Mouse (Mus musculus) urinary bladder, adult 18-20 months (tissue): ENCODE data around the gene Cdk7.
"Not testable (repeated sequence)": the region's sequence is repeated elsewhere in the genome, so short reads cannot be mapped to it uniquely, and the experiment has no call there.

Experiments
- DNase-seq, 2 experiments: peaks; one replicate each; pipeline ENCODE4 v3.0.0; 2022; ENCODE audit warnings: low spot score in 2 of 2, mixed read lengths in 2 of 2

Gene Cdk7

DNA sequence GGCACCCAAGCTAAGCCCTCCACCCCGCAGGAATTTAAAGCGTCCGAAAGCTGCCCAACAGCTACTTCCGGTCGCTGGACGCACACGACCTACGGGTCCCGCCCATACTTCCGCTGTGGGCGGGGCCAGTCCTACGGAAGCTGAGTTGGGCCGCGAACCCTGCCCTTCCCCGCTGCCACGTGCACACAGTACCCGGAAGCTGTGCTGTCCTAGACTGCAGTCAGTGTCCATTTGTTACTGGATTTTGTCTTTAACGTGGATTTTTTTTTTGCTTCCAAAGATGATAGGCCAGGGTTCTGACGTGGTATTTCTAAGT lies at the start of gene Cdk7:
TSS of gene Cdk7 (minus strand) at position 79 of the 316 bp plus-strand sequence.
- peak; percentile 86 to 89 for DNase-seq

DNA sequence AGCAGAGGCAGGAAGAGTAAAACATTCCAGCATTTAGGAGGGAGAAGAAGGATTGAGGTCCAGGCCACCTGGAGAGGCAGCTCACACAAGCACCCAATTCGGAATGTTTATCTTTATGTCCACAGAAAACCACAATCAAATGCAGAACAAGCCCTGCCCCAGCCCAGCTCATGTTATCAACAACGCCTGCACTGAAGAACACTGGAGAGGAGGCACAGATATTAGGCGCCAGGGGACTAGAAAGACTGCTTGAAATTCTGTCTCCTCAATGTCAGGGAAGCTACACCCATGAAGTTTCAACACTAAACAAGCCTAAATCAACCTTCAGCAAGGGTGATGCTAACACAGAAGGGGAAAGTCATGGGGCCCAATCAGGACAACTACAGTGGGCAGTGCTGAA lies 46.8 kb upstream of the Cdk7 start:
- DNase-seq = no peak

DNA sequence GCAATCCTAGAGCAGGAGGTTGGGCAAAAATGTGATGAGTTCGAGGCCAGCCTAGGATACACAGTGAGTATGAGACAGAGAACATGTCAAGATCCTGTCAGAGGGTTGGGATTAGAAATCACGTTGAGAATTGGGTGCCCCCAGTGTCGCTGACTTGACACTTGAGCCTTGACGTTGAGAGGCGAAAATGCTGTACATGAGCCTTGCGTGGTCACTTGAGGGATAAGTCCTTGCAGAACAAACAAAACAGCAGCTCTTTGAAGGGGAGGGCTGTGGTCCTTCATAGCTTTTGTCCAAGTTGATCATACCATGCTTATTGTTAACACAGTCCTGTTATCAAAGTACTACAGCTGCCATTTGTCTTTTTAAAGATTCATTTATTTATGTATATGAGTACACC lies 46.0 kb upstream of the Cdk7 start:
- DNase-seq = no peak

DNA sequence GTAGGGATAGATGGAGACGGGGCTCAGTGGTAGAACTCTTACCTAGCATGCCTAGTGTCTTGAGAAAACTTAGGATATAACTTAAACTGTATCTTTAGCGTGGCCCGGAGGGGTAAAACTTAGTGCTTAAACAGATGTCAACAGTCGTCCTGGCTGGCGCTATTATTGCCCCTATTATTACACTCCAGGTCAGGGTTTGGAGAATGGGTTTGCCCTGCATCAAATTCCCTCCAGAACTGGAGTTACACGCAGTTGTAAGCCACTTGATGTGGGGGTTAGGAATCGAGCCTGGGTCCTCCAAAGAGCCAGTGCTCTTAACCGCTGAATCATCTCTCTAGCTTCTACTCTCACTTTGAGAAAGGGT lies 45.3 kb upstream of the Cdk7 start:
- DNase-seq = no peak

DNA sequence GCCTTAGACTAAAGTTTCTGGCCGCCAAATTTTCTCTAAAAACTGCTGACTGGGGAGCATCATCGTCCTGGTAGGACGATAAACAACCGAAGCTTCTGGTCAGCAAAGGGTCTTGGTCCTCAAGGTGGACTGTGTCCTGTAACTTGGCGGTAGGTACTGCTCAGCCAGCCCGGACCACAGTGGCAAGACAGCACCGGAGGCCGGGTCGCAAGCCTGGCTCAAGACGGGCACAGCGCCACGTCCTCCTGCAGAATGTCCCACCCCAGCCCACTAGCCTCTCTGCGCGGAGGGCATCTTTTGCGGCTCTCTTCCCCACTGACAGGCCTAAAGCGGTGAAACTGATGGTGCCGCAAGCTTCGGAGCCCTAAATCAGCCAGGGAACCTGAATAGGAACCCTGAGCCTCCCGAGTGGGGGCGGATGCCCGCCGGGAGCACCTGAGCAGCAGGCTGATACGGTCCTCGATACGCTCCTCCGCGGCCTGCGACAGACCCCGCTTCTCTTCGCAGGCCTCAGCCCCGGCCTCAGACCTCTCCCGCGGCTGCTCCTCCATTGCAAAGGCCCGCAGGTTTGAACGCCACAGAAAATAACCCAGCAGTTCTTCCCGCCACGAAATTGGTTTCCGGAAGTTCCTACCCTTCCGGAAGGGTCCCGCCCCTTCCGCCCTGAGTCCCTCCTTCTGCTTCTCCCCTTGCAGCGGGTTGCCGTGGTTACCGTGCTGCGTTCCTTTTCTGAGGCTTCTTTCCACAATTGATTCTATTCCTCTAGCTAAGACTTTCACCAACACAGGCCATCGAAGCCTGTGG lies 44.7 kb upstream of the Cdk7 start, which contains the start of gene Cenph:
TSS of gene Cenph (minus strand) at position 648 of the 804 bp plus-strand sequence.
- peak; percentile 65 to 68 for DNase-seq

DNA sequence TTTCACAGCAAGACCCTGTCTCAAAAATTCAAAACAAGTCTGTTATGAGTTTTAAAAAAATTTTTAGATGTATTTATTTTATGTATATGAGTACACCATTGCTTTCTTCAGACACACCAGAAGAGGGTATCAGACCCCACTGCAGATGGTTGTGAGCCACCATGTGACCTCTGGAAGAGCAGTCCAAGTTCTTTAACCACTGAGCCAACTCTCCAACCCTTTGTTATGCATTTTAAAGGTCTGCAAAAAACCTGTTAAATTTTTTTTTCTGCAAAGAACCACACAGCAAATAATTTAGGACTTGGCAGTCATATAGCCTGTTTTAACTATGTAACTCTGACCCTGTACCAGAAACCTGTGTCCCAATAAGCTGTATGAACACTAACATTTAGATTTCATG lies 44.0 kb upstream of the Cdk7 start:
- no peak for DNase-seq

DNA sequence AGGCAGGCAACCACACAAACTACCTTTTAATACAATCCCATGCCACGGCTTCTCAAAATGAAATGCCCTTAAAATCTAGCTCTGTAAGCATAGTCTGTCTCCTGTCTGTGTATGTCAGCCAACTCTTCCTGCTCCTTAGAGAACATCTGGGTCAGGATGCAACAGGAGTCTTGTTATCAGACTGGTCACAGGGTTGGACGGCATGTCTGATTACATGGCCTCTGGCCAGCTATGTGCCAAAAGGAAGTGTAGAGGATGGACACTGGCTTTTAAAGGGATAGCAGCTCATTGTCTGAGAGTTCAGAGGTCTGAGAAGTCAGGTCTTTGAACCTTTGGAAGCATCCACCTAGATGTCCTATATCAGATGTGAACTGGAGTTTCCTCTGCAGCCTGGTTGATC lies 24.6 kb upstream of the Cdk7 start:
- no peak for DNase-seq

DNA sequence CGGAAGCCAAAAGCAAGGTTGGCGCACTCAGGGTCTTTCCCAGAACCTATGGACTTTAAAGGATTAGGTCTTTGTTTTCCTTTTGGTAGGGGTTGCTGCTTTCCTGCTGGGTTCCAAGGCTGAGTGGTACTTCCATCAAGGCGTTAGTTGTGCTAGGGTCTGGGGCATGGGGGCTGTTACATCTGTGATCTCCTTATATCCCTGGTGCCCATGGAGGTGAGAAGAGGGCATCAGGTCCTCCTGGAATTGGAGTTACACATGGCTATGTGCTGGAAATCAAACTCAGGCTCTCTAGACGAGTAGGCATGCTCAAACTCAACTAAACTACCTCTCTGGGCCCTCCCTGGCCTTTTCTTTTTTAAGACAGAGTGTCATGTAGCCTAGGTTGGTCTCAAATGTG lies 23.4 kb upstream of the Cdk7 start:
- DNase-seq = no peak

DNA sequence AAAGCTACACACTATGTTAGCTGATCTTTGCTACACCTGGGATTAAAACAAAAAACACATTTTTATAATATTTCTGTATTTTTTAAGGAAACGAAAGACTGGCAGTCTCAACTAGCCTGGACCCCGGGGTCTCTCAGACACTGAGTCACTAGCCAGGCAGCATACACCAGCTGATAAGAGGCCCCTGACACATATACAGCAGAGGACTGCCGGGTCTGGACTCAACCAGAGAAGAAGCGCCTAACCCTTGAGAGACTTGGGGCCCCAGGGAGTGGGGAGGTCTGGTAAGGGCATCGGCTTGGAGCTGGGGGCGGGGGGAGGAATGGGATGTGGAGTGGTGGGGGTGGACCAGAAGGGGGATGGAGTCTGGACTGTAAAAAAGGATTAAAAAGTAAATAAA lies 22.3 kb upstream of the Cdk7 start:
- no peak for DNase-seq

DNA sequence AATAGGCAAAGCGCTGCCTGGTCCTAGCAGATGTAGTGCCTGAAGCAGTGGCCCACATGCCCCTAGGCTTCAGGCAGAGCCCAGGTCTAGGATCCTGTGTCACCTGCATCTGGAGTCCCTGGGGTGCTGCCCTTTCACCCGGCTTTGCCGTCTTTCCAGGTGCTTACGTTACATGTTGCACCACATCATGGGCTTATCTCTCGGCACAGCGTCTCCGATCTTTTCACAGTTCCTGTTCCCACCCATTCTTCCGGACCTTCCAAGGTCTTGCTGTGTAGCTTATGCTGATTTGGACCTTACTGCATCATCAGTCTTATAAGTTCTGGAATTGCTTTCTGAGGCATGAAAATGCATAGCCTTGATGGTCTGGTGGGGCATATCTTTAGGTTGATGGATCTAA lies 21.8 kb upstream of the Cdk7 start:
- DNase-seq = no peak

DNA sequence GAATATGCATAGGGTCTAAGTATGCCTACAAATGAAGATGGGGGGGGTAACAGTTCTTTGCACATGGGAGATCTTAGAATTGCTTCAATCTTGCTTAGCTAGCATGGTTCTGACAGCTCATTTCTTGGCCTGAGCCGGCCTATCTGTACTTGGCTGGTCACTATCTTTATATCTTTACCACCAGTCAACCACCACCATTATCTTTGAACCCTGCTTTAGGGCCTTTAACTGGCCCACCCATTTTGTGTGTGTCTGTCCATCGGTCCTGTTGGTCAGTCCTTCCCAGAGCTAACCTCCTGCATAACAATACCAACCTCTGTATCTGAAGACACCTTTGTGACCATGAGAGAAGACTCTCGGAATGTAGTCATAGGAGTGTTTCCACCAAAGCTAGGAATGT lies 20.7 kb upstream of the Cdk7 start:
- DNase-seq = no peak

DNA sequence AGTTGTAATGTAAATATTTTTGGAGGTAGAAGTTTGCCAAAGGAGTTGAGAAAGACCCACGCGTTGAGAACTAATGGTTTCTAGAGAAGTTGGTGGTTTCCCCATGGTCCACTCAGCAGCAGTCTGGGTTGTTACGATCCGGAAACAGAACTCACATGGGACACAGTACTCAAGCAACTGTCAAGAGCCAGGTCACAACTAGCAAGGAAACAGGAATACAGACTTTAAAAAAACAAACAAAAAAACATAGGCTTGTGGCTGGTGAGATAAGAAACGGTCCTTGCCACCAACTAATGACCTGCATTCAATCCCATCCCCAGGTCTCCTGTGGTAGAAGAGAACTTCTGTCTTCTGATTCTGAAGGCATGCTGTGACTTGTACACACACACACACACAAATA lies 20.1 kb upstream of the Cdk7 start:
- no peak for DNase-seq

DNA sequence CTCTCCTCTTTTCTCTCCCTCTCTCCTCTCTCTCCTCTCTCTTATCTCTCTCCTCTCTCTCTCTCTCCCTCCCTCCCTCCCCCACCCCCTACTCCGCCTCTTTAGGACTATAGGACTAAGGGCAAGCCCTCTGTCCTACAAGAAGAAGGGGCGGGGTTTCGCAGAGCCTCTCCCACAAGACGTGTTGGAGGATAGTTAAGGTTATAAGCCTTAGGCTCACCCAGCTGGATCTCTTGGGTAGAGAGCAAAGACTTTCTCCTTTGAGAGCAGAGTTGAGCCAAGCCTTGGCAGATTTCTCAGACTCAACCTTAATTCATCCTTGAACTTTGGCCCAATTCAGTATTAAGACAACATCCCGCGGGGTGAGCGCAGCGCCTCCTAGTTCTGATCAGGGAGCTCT lies 17.9 kb upstream of the Cdk7 start:
- no peak for DNase-seq

DNA sequence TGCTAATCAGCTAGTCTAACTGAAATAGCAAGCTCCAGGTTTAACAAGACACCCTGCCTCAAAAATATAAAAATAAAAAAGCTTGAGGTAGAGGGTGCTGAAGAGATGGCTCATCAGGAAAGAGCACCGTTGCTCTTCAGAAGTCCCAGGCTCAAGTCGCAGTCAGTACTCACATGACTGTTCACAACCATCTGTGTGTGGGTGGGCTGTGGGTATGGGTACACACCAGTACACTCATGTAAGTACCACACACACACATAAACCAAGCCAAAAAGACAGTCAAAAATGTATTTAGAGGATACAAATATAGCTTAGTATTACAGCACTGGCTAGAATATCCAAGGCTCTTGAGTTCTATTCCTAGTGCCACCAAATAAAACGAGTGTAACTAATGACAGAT lies 15.4 kb upstream of the Cdk7 start:
- no peak for DNase-seq

DNA sequence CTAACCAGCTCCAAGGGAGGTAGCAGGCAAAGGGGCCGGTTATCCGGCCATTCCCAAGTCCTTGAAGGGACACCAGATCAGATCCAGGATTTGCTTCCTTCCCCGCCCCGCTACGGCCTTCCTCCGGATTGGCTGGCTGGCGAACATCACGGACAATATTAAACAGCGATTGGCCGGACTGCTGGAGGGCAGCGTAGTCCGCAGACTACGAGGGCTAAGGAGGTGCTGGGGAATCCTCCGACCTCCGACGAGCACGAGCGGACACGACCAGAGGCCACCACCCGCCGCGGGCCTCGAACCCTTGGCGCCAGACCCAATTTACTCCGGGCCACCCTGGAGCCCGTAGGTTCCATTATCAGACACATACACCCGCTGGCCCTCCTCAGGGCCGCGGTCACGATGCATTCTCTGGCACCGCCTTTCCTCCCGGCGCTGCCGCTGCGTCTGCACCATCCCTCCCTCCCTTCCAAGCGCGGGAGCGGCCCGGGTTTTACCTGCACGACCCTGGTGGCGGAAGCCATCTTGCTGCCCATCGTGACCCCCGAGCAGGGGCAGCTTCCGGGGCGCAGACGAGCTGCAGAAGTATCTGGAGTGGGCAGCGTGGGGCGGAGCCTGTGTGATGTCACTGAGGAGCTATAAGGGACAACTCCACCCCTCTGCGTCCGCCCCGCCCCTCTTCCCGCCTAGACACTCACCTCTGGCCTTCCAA lies 13.5 kb upstream of the Cdk7 start, which contains the start of gene Mrps36:
TSS of gene Mrps36 (minus strand) at position 624 of the 709 bp plus-strand sequence.
- peak; percentile 86 to 92 for DNase-seq

DNA sequence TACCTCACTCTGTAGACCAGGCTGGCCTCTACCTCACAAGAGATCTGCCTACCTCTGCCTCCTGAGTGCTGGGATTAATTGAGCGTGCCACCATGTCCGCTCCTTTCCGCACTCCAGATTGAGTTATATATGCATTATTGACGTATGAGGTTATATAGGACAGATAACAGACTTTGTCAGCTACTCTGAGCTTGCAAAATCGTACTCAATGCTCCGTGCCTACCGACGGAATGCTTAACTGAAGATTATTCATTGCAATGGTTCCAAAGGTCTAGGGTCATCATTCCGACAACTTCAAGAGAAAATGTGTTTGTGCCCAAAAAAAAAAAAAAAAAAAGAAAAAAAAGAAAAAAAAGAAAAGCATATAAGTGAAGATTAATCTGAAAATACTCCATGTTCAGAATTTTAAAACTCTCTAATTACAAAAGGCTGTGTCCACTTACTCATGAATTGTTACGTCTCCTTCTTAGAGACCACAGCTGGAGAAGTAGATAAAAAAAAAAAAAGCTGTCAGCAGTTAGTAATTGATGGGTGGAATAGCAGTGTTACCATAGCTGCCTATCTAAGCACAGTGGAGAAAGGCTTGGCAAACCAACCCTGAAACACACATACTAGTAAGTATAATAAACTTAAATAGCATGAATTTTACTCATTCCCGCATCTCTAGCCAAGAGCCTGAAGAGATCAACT lies 12.8 kb upstream of the Cdk7 start:
- no peak for DNase-seq

DNA sequence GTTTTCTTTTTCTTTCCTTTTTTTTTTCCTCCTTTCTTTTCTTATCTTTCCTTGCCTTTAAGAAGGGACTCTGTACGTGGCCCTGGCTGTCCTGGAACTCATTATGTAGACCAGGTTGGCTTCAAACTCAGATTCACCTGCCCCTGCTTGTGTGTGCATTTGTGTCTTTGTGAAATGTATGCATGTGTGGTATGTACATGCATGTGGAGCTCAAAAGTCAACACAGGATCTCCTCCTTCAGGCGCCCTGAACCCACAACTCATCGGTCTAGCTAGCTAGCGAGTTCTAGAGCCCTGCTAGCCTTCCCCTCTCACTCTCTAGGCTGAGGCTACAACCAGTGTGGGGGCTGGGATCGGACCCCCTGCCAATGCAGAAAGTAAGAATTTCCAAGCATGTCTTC lies 12.1 kb upstream of the Cdk7 start:
- DNase-seq = no peak

DNA sequence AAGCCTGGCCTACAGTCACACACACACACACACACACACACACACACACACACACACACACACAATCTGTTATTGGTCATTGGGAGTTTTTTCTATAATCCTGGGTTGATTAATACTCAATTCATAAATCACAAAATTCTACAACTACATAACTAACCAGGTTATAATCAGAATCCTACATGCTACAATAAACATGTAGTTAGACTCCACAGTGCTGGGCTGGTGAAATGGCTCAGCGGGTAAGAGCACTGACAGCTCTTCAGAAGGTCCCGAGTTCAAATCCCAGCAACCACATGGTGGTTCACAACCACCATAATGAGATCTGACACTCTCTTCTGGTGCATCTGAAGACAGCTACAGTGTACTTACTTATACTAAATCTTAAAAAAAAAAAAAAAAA lies 2.0 kb upstream of the Cdk7 start:
- no peak for DNase-seq

DNA sequence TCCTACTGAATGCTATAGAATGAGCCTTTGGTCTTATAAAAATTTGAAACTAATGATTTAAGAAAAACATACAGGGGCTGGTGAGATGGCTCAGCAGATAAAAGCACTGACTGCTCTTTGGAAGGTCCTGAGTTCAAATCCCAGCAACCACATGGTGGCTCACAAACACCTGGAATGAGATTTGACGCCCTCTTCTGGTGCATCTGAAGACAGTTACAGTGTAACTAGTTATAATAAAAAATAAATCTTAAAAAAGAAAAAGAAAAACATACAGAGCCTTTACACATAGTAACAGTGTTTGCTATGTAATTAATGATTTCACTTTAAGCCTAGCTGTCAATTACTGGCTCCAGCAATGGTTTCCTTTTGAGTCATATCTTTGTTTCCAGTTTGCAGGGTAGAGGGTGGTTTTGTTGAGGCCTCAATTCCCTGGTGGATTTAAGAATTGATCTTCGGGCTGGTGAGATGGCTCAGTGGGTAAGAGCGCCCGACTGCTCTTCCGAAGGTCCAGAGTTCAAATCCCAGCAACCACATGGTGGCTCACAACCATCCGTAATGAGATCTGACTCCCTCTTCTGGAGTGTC lies 815 bp upstream of the Cdk7 start:
- not testable (repeated sequence) for DNase-seq

DNA sequence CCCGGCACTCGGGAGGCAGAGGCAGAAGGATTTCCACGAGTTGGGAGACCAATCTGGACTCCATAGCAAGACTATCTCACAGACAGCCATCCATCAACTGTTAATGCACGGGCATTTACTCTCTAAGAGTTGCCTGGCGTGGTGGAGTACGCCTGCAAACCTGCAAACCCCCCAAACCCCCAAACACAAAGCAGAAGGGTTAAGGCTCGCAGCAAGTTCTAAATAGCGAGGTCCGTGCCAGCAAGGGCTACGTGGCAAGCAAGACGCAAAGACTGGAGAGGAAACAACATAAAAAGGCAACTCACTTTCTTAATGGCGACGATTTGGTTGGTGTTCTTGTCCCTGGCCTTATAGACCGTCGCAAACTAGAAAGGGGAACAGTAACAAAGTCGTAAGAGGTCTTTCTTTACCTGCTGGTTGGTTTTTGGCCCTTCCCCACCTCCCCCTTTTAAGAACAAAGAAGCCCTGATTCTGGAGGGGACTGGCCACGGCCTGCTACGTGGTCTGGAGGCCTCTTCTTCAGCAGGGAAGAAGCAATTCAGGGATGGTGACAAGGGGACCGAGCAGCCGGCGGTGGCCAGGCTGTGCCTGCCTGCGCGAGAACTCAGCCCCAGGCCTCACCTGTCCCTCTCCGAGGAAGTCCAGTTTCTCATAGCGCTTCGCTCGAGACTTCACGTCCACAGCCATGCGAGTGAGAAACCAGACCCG lies 432 bp downstream of the Cdk7 start:
- peak in 1 of 2 experiments; percentile 19 for DNase-seq

DNA sequence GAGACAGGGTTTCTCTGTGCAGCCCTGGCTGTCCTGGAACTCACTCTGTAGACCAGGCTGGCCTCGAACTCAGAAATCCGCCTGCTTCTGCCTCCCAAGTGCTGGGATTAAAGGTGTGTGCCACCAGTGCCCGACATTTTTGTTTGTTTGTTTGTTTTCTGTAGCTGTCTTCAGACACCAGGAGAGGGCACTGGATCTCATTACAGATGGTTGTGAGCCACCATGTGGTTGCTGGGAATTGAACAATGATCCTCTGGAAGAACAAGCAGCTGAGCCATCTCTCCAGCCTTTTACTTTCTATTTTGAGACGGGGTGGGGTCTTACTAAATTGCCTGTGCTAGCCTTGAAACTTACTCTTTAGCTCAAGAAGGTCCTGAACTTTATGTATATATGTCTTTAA lies 2.2 kb downstream of the Cdk7 start:
- DNase-seq = not testable (repeated sequence)

DNA sequence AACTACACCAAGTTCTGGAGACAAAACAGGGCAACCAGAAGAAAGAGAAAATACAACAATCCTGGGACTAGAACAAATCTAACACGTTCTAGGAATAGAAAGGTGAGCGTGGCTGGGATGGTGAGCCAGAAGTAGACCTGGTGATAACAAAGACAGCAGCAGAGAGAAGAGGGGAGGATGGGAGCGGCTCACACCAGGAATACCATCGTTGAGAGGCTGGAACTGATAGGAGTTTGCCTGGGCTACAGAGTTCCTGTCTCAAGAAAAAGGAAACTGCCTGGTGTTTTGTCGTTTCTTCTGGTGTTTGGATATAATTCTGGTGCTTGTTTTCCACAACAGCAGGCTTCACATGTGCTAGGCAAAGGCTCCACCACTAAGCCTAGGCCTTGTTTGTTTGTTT lies 2.7 kb downstream of the Cdk7 start:
- no peak for DNase-seq
